Mouse (Mus musculus) G1E (cell line): ENCODE results near the gene Coch.

Experiments
- CTCF ChIP-seq: IDR thresholded peaks from 2 replicates; pipeline ENCODE4 v1.5.1; 2012; ENCODE audit warnings: low read depth, low read length, inconsistent platforms, mixed read lengths
- GATA1 ChIP-seq: IDR thresholded peaks from 2 replicates; pipeline ENCODE4 v1.6.1; 2012; ENCODE audit warnings: borderline replicate concordance, low read length, inconsistent platforms, mixed read lengths

- TF ChIP-seq CTCF (no peak), GATA1 (no peak)
Measured at GRCm38 (mm10) chr12:51641871-51642270, 48.7 kb downstream of the Coch start.
